Comparison of ENCODE assay signal across 18 mouse cellular contexts in the genomic region with DNA sequence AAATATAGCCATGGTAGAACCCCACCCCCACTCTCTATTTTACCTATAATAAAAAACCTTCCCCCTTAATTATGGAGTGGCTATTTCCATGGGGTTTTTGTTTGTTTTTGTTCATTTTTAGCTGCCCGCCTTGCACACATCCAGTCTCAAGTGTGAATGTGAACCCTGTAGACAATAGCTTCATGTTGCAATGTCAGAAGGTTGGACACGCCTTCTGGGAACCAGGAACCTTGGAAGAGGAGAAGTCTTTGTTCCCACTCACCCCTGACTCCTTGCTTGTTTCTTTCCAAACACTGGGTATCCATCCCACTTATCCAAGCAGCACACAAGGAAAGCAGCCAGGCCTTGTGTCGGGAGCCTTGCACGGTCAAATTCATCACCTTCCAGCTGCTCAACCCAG. TPM values are rescaled to one million over a fixed set of nuclear protein-coding genes. Genes with fewer than 3 reads are reported as not detected.
DNase-seq lines count a peak whose midpoint lies in the region; ATAC-seq and TF ChIP-seq lines count a peak whose summit lies in the region.
"Had no signal": no experiment of that assay in that cellular context is flagged by ENCODE, and none has a peak within 500 bp of the region (broad histone marks: within the 10 kb centered on the region; RNA-seq: fewer than 3 reads in every experiment).

No protein-coding gene starts in this region.

- WGBS in forebrain, embryonic 13.5 days: 47% methylated on average over 4 of the region's 4 CpGs
- 62% methylated on average over 4 of the region's 4 CpGs for WGBS in forebrain, embryonic 14.5 days
- 35% methylated on average over 4 of the region's 4 CpGs for WGBS in lung, embryonic 15.5 days
- 58% methylated on average over 4 of the region's 4 CpGs for WGBS in limb, embryonic 12.5 days

- H3K4me2 ChIP-seq in forebrain, embryonic 13.5 days: no peak overlapping the region
- H3K4me2 ChIP-seq in forebrain, embryonic 14.5 days (ENCODE audit: low read length): no peak overlapping the region
- H3K4me2 ChIP-seq in lung, embryonic 15.5 days: no peak overlapping the region
- H3K4me2 ChIP-seq in limb, embryonic 12.5 days: no peak overlapping the region
- H3K4me2 ChIP-seq: midbrain, embryonic 11.5 days had no signal

- DNase-seq in forebrain, embryonic 14.5 days (ENCODE audit: low spot score): no peak
- DNase-seq in lung, postnatal 25 days (ENCODE audit: low spot score): no peak
- DNase-seq in cerebellum, postnatal 4 days (ENCODE audit: low spot score in 2 of 2): no peak
- DNase-seq in testis, postnatal 10 days (ENCODE audit: low spot score): no peak
- DNase-seq: adrenal gland, postnatal 10 days; cerebellum, adult 11 months; gastrocnemius, postnatal 10 days; kidney, adult 11 months; kidney, postnatal 25 days; lung, postnatal 10 days; right cerebral cortex, adult 18-20 months; thymus, adult 2 months had no signal

- no peak for ATAC-seq in forebrain, embryonic 13.5 days
- ATAC-seq in forebrain, embryonic 14.5 days: no peak
- ATAC-seq in lung, embryonic 15.5 days (ENCODE audit: borderline replicate concordance, extremely low read depth, low FRiP score, low TSS enrichment): peak; percentile 36; the same call in 1 of the 2 replicates
- no peak for ATAC-seq in limb, embryonic 12.5 days (ENCODE audit: insufficient number of reproducible peaks, insufficient read depth, low FRiP score, low TSS enrichment, low read depth)
- ATAC-seq: hindbrain, embryonic 16.5 days had no signal

- H3K4me3 ChIP-seq in forebrain, embryonic 13.5 days: no peak overlapping the region
- no peak overlapping the region for H3K4me3 ChIP-seq in forebrain, embryonic 14.5 days (ENCODE audit: low read depth, low read length)
- H3K4me3 ChIP-seq in lung, embryonic 15.5 days: no peak overlapping the region
- H3K4me3 ChIP-seq in cortical plate, adult 2 months (ENCODE audit: insufficient read depth, low read length): no peak overlapping the region
- H3K4me3 ChIP-seq in limb, embryonic 12.5 days (replicated peaks): no peak overlapping the region

- H3K27me3 ChIP-seq in forebrain, embryonic 13.5 days: no peaks in the 10 kb centered on the region
- no peaks in the 10 kb centered on the region for H3K27me3 ChIP-seq in forebrain, embryonic 14.5 days (replicated peaks; ENCODE audit: control insufficient read depth, insufficient read depth, low read length)
- H3K27me3 ChIP-seq in lung, embryonic 15.5 days: no peaks in the 10 kb centered on the region
- H3K27me3 ChIP-seq in limb, embryonic 12.5 days: no peaks in the 10 kb centered on the region

- H3K4me1 ChIP-seq in forebrain, embryonic 13.5 days: peaks cover 22% of the 10 kb centered on the region
- H3K4me1 ChIP-seq in forebrain, embryonic 14.5 days (ENCODE audit: control insufficient read depth, insufficient read depth, low read length): peaks cover 21% of the 10 kb centered on the region
- H3K4me1 ChIP-seq in lung, embryonic 15.5 days: peaks cover 16% of the 10 kb centered on the region
- H3K4me1 ChIP-seq in cortical plate, adult 2 months (ENCODE audit: control insufficient read depth, insufficient read depth, low read length): peaks cover 3% of the 10 kb centered on the region; the same call in 1 of the 2 replicates
- H3K4me1 ChIP-seq in limb, embryonic 12.5 days (replicated peaks): peaks cover 21% of the 10 kb centered on the region

- H3K36me3 ChIP-seq in forebrain, embryonic 13.5 days (ENCODE audit: poor library complexity, severe bottlenecking): no peaks in the 10 kb centered on the region
- H3K36me3 ChIP-seq in forebrain, embryonic 14.5 days (ENCODE audit: control insufficient read depth, insufficient read depth, low read length): no peaks in the 10 kb centered on the region
- no peaks in the 10 kb centered on the region for H3K36me3 ChIP-seq in lung, embryonic 15.5 days
- no peaks in the 10 kb centered on the region for H3K36me3 ChIP-seq in limb, embryonic 12.5 days

- no peak for TF ChIP-seq CTCF in cortical plate, adult 2 months (IDR thresholded peaks at IDR 0.05; ENCODE audit: extremely low read depth, insufficient read depth, low read length)

- H3K9ac ChIP-seq in forebrain, embryonic 13.5 days: no peak overlapping the region
- no peak overlapping the region for H3K9ac ChIP-seq in forebrain, embryonic 14.5 days (ENCODE audit: low read length)
- no peak overlapping the region for H3K9ac ChIP-seq in lung, embryonic 15.5 days
- H3K9ac ChIP-seq in limb, embryonic 12.5 days (replicated peaks): no peak overlapping the region

- H3K27ac ChIP-seq in forebrain, embryonic 13.5 days: peak overlapping the region; percentile 51; the same call in 1 of the 2 replicates
- H3K27ac ChIP-seq in forebrain, embryonic 14.5 days (ENCODE audit: low read depth, low read length): no peak overlapping the region
- peak overlapping the region; percentile 71 for H3K27ac ChIP-seq in lung, embryonic 15.5 days
- H3K27ac ChIP-seq in cortical plate, adult 2 months (ENCODE audit: insufficient read depth, low read length): 0 out of 2 replicates have a peak overlapping the region, but pooled peaks have one; percentile 21
- peak overlapping the region; percentile 60 for H3K27ac ChIP-seq in limb, embryonic 12.5 days

- H3K9me3 ChIP-seq in forebrain, embryonic 13.5 days (replicated peaks): no peaks in the 10 kb centered on the region; the same call in 1 of the 2 replicates
- no peaks in the 10 kb centered on the region for H3K9me3 ChIP-seq in forebrain, embryonic 14.5 days (replicated peaks; ENCODE audit: control insufficient read depth, low read length)
- no peaks in the 10 kb centered on the region for H3K9me3 ChIP-seq in lung, embryonic 15.5 days
- H3K9me3 ChIP-seq in limb, embryonic 12.5 days: no peaks in the 10 kb centered on the region

- TF ChIP-seq POLR2A in cortical plate, adult 2 months (IDR thresholded peaks at IDR 0.05; ENCODE audit: extremely low read depth, insufficient read depth, low read length): no peak

RNA-seq across cellular contexts. Expression of a gene that starts 48.5 kb away (rescaled TPM):
- 0.34 and 0.42 TPM in 2 replicates for polyA plus RNA-seq in forebrain, embryonic 13.5 days (2015; fragmentation: Nextera tagmentation; extraction: Ambion mirVana)
- 0.52 and 0.70 TPM in 2 replicates for polyA plus RNA-seq in forebrain, embryonic 14.5 days (2014; fragmentation: Nextera tagmentation; extraction: Ambion mirVana)
- 4.1 and 5.3 TPM in 2 replicates for polyA plus RNA-seq in lung, embryonic 15.5 days (2015; fragmentation: Nextera tagmentation; extraction: Ambion mirVana)
- polyA plus RNA-seq in cortical plate, adult 2 months (2012; rRNA removed): 33.9 and 34.5 TPM in 2 replicates
- polyA plus RNA-seq in limb, embryonic 12.5 days (2016; fragmentation: Nextera tagmentation; extraction: Ambion mirVana): 0.20 and 0.73 TPM in 2 replicates
